Mouse (Mus musculus) intestine, postnatal 0 days (tissue): ENCODE data around the gene Nme4. TPM values are rescaled to one million over a fixed set of nuclear protein-coding genes. Genes with fewer than 3 reads are reported as not detected.

ENCODE experiments used
- ATAC-seq: fragments of 200-750 bp; cut with Nextera tagmentation; 2 replicates; pipeline ENCODE4 v1.8.0; 2017; ENCODE audit warnings: mild to moderate bottlenecking, moderate TSS enrichment, moderate library complexity
- H3K27ac ChIP-seq: fragments of 300-500 bp; sonication (generic); 2 replicates; pipeline ENCODE4 v1.5.1; 2014; ENCODE audit warnings: mild to moderate bottlenecking, low read depth, low read length, moderate library complexity
- H3K27me3 ChIP-seq: fragments of 300-500 bp; sonication (generic); replicated peaks from 2 replicates; pipeline ENCODE4 v1.6.1; 2014; ENCODE audit warnings: low read length, mixed read lengths; ENCODE audit not compliant: control insufficient read depth, insufficient read depth
- H3K36me3 ChIP-seq: fragments of 300-500 bp; sonication (generic); 2 replicates; pipeline ENCODE4 v1.6.1; 2014; ENCODE audit warnings: mild to moderate bottlenecking, moderate library complexity; ENCODE audit not compliant: control insufficient read depth, insufficient read depth
- H3K4me1 ChIP-seq: fragments of 300-500 bp; sonication (generic); replicated peaks from 2 replicates; pipeline ENCODE4 v1.6.1; 2014; ENCODE audit warnings: antibody characterized with exemption, low read length, mixed read lengths; ENCODE audit not compliant: control insufficient read depth, insufficient read depth
- H3K4me2 ChIP-seq: fragments of 300-500 bp; sonication (generic); replicated peaks from 2 replicates; pipeline ENCODE4 v1.6.1; 2014; ENCODE audit warnings: low read depth, mild to moderate bottlenecking, moderate library complexity
- H3K4me3 ChIP-seq: fragments of 300-500 bp; sonication (generic); 2 replicates; pipeline ENCODE4 v1.5.1; 2014; ENCODE audit warnings: low read depth, low read length
- H3K9ac ChIP-seq: fragments of 300-500 bp; sonication (generic); 2 replicates; pipeline ENCODE4 v1.6.1; 2014; ENCODE audit warnings: mild to moderate bottlenecking, low read depth, low read length
- H3K9me3 ChIP-seq: fragments of 300-500 bp; sonication (generic); 2 replicates; pipeline ENCODE4 v1.6.1; 2016; ENCODE audit warnings: mixed run types; ENCODE audit not compliant: control insufficient read depth
- CTCF ChIP-seq: sonication (generic); IDR thresholded peaks from 2 replicates; pipeline ENCODE4 v1.5.1; 2016; ENCODE audit warnings: low read depth, mild to moderate bottlenecking, control low read depth, antibody characterized with exemption, moderate library complexity
- WGBS: fragments of 180-500 bp; shearing (Covaris S2); extraction: QIAGEN DNeasy Blood & Tissue Kit; methylation state at CpG from one replicate; pipeline ENCODE4 v1.1.7; 2014; 5-methylcytosine and 5-hydroxymethylcytosine counted together
- polyA plus RNA-seq: library from polyadenylated mRNA; unstranded; fragments of >200 nt; fragmentation: Nextera tagmentation; extraction: Ambion mirVana; gene quantifications from 2 replicates; pipeline ENCODE4 v1.2.1, GENCODE M21; 2015

Gene Nme4
- polyA plus RNA-seq, 1 experiment from 2014 or later = 20.4 TPM

DNA sequence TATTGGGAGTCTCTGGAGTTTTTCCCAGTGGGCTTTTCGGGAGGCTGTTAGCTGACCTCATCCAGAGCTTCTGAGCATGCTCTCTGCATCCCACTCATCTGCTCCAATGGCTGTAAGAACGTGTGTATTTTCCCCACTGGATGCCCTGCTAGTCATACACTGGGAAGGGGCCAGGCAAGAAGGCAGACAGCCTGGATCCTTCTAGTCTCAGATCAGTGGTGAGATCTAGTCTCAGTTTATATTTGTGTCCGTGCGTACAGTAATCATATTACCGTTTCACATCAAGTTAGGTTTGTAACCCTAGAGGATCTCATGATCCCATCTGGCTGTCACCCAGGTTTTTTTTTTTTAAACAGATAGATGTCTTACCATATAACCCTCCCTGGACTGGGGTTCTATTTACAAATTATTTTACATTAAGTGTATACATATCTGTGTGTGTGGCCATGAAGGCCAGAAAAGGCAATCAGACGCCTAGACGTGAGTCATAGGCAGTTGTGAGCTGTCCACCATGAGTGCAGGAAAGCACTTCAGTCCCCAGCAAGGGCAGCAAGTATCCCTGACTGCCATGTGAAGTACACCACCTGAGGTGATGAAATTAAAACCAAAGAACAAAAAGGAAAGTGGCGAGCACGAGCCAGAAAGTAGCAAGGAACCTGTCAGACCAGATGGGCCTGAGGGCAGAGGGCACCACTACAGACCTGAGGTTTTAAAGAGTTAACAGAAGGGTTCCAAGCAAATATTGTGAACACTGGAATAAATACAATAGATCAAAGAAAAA lies 37.4 kb downstream of the Nme4 start:
- H3K4me2 ChIP-seq = no peak overlapping the region
- no peak for ATAC-seq

DNA sequence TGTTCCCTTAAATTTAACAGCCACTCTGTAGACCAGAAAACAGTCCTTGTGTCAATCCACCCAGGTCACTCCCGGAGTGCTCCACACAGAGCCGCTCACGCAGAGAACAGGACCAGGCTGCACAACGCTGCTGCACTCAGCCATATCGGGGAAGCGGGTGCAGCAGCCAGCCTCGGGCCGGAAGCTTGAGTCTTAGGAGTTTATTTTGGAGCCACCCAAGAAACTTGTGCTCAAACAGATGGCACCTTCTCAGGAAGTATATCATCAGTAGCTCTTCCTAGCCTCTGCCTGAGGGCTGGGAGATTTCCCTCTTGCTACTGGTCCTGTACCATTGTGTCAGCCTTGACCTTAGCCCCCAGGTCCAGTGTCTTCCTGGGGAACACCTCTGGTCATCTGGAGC lies 38.1 kb downstream of the Nme4 start:
- no peak overlapping the region for H3K9ac ChIP-seq
- no peak for TF ChIP-seq CTCF
- H3K36me3 ChIP-seq = no peaks in the 10 kb centered on the region; the same call in 1 of the 2 replicates
- H3K4me2 ChIP-seq = no peak overlapping the region
- ATAC-seq = no peak
- no peak overlapping the region for H3K27ac ChIP-seq
- no peaks in the 10 kb centered on the region for H3K9me3 ChIP-seq
- H3K27me3 ChIP-seq = no peaks in the 10 kb centered on the region
- 93% methylated on average over 8 of the region's 8 CpGs for WGBS
- H3K4me3 ChIP-seq = no peak overlapping the region
- no peaks in the 10 kb centered on the region for H3K4me1 ChIP-seq

More for the DNA sequence above, 37.4 kb downstream of the Nme4 start:
- Histone ChIP-seq H3K4me3 (no peak overlapping the region), H3K9ac (no peak overlapping the region), H3K4me1 (no peaks in the 10 kb centered on the region), H3K27me3 (no peaks in the 10 kb centered on the region), H3K36me3 (no peaks in the 10 kb centered on the region; the same call in 1 of the 2 replicates), H3K27ac (no peak overlapping the region), H3K9me3 (no peaks in the 10 kb centered on the region)
- WGBS = 64% methylated on average over 9 of the region's 9 CpGs
- TF ChIP-seq CTCF = no peak

DNA sequence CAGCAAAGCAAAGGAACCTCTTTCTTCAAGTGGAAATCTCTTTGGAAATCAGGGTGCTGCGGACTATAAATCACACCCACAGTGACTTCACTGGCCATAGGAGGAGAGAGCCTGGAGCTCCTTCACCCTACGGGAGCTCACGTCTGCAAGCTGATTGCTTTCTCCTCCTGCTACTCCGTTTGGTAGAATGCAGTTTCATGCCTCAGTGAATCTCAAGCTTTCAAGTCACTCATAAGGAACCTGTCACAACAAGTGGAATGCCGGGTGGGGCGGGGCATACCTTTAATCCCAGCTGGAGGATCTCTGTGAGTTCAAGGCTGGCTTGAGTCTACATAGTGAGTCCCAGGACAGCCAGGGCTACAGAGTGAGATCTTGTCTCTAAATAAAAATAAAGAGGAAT lies 40.2 kb downstream of the Nme4 start:
- no peaks in the 10 kb centered on the region; the same call in 1 of the 2 replicates for H3K36me3 ChIP-seq
- H3K4me1 ChIP-seq = no peaks in the 10 kb centered on the region
- no peak overlapping the region for H3K27ac ChIP-seq
- no peak overlapping the region for H3K9ac ChIP-seq
- WGBS = 76% methylated on average over 6 of the region's 6 CpGs
- ATAC-seq = no peak
- H3K9me3 ChIP-seq = no peaks in the 10 kb centered on the region
- H3K27me3 ChIP-seq = no peaks in the 10 kb centered on the region
- H3K4me3 ChIP-seq = no peak overlapping the region
- no peak overlapping the region for H3K4me2 ChIP-seq
- TF ChIP-seq CTCF = no peak

DNA sequence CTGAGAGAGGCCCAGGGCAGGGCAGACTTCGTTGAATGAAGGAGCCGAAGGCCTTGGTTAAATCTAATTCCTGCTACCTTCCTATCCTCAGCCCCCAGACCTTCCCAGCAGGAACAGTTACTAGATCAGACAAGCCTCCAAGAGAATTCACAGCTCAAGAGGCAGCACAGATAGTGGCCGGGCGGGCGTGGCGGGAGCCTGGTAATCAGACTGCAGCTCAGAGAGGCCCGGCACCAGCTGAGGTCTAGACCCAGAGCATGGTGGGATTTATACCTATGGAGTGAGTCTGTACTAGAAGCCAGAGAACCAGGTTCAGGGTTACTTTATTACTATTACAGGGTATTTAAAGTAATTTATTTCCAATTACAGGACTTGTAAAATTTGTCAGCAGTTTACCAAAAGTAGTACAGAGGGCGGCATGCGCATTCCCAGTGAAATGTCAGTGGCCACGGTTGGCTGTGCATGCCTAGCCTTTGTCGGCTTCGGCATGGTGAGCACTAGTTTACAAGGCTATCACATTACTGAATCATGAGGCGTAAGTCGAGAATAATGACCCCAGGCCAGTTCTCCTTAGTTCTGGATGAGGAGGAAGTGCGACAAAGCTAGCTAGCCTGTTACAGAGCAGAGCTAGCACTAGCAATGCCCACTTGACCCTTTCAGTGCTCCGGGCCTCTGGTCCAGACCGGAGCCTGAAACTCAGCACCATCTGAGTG lies 41.1 kb downstream of the Nme4 start:
- no peaks in the 10 kb centered on the region for H3K9me3 ChIP-seq
- 57% methylated on average over 17 of the region's 17 CpGs for WGBS
- ATAC-seq = no peak

DNA sequence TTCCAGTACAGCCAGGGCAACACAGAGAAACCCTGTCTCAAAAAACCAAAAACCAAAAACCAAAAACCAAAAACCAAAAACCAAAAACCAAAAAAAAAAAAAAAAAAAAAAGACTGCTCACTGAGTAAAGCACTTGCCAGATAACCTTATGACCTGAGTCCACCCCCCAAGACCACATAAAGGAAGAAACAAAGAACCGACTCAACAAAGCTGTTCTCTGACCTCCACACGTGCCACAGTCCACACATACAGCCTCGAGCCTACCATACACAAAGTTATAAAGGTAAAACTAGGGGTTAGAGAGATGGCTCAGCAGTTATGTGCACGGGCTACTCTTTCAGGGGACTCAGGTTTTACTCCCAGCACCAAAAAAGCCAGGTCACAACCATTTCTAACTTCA lies 42.7 kb downstream of the Nme4 start:
- Histone ChIP-seq H3K9ac (no peak overlapping the region), H3K27ac (no peak overlapping the region), H3K27me3 (no peaks in the 10 kb centered on the region), H3K4me2 (no peak overlapping the region), H3K4me1 (no peaks in the 10 kb centered on the region), H3K36me3 (no peaks in the 10 kb centered on the region), H3K4me3 (no peak overlapping the region), H3K9me3 (no peaks in the 10 kb centered on the region)
- TF ChIP-seq CTCF = no peak
- no peak for ATAC-seq
- WGBS = 72% methylated on average over 4 of the region's 4 CpGs

More for the DNA sequence above, 41.1 kb downstream of the Nme4 start:
- no peak overlapping the region for H3K27ac ChIP-seq
- H3K9ac ChIP-seq = no peak overlapping the region
- TF ChIP-seq CTCF = no peak
- no peaks in the 10 kb centered on the region; the same call in 1 of the 2 replicates for H3K36me3 ChIP-seq
- no peaks in the 10 kb centered on the region for H3K27me3 ChIP-seq
- H3K4me3 ChIP-seq = no peak overlapping the region
- H3K4me1 ChIP-seq = no peaks in the 10 kb centered on the region
- no peak overlapping the region for H3K4me2 ChIP-seq

DNA sequence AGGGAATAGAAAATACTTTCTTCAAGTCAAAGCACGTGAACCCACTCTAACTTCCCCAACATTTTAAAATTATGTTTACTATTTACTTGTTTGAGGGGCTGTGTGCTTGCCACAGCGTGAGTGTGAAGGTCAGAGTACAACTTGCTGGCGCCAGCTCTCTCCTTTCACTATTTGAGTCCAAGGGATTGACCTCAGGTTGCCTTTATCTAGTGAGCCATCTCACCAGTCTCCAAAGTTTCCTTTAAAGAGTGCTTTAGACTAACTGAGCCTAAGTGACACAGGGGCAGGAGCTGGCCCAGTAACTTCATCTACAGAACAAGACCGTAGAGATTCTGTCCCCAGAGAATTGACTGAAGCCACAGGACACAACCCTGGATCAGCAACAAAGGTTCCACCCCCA lies 43.3 kb downstream of the Nme4 start:
- WGBS = 75% methylated on average over 4 of the region's 4 CpGs
- H3K36me3 ChIP-seq = no peaks in the 10 kb centered on the region
- ATAC-seq = no peak
- H3K27ac ChIP-seq = no peak overlapping the region
- no peaks in the 10 kb centered on the region for H3K4me1 ChIP-seq
- no peak overlapping the region for H3K9ac ChIP-seq
- no peak for TF ChIP-seq CTCF
- no peak overlapping the region for H3K4me3 ChIP-seq
- H3K9me3 ChIP-seq = no peaks in the 10 kb centered on the region
- H3K4me2 ChIP-seq = no peak overlapping the region
- H3K27me3 ChIP-seq = no peaks in the 10 kb centered on the region
